6 mouse cellular contexts compared by ENCODE assay signal in genomic region chr11:48939286-48939685, GRCm38 (mm10). TPM values are rescaled to one million over a fixed set of nuclear protein-coding genes. Genes with fewer than 3 reads are reported as not detected.
DNase-seq lines count a peak whose midpoint lies in the region; ATAC-seq and TF ChIP-seq lines count a peak whose summit lies in the region.
"Not testable (repeated sequence)": the region's sequence is repeated elsewhere in the genome, so short reads cannot be mapped to it uniquely, and the experiment has no call there.
"Had no signal": no experiment of that assay in that cellular context is flagged by ENCODE, and none has a peak within 500 bp of the region (broad histone marks: within the 10 kb centered on the region; RNA-seq: fewer than 3 reads in every experiment).

No protein-coding gene starts in this region.

- not testable (repeated sequence) for H3K27me3 ChIP-seq in lung, embryonic 14.5 days (ENCODE audit: insufficient read depth, low read length); lung, embryonic 15.5 days; lung, embryonic 16.5 days (ENCODE audit: control insufficient read depth, insufficient read depth, low read depth, low read length); lung, postnatal 0 days (replicated peaks; ENCODE audit: insufficient read depth, low read length)

- H3K4me2 ChIP-seq in lung, embryonic 14.5 days; lung, embryonic 15.5 days; lung, embryonic 16.5 days (ENCODE audit: low read depth, low read length); lung, postnatal 0 days (replicated peaks; ENCODE audit: low read depth, low read length): not testable (repeated sequence)

- not testable (repeated sequence) for H3K9me3 ChIP-seq in lung, embryonic 14.5 days (ENCODE audit: low read depth, low read length); lung, embryonic 15.5 days; lung, embryonic 16.5 days (ENCODE audit: control insufficient read depth, low read length); lung, postnatal 0 days (ENCODE audit: low read length)

- not testable (repeated sequence) for TF ChIP-seq CTCF in lung, embryonic 14.5 days (IDR thresholded peaks at IDR 0.05; ENCODE audit: low read depth); lung, postnatal 0 days (IDR thresholded peaks at IDR 0.05)

- not testable (repeated sequence) for H3K4me1 ChIP-seq in lung, embryonic 14.5 days (ENCODE audit: insufficient read depth); lung, embryonic 15.5 days; lung, embryonic 16.5 days (replicated peaks; ENCODE audit: control insufficient read depth, insufficient read depth, low read length); lung, postnatal 0 days (ENCODE audit: insufficient read depth, low read depth, low read length)

- H3K27ac ChIP-seq in lung, embryonic 14.5 days (ENCODE audit: low read depth); lung, postnatal 0 days (ENCODE audit: low read length): not testable (repeated sequence)
- peak overlapping the region; percentile 53 for H3K27ac ChIP-seq in lung, embryonic 15.5 days
- peak overlapping the region; percentile 73 for H3K27ac ChIP-seq in lung, embryonic 16.5 days (ENCODE audit: low read length)

- H3K9ac ChIP-seq in lung, embryonic 14.5 days; lung, embryonic 15.5 days; lung, embryonic 16.5 days (ENCODE audit: low read length); lung, postnatal 0 days (replicated peaks; ENCODE audit: low read depth): not testable (repeated sequence)

- not testable (repeated sequence) for H3K36me3 ChIP-seq in lung, embryonic 14.5 days (ENCODE audit: insufficient read depth); lung, embryonic 15.5 days; lung, embryonic 16.5 days (ENCODE audit: control insufficient read depth, insufficient read depth, low read length); lung, postnatal 0 days (ENCODE audit: insufficient read depth, low read length)

- not testable (repeated sequence) for TF ChIP-seq EP300 in lung, postnatal 0 days (IDR thresholded peaks at IDR 0.05)

- not testable (repeated sequence) for H3K4me3 ChIP-seq in lung, embryonic 14.5 days (ENCODE audit: low read depth, low read length); lung, embryonic 15.5 days; lung, embryonic 16.5 days (ENCODE audit: low read length); lung, postnatal 0 days (ENCODE audit: low read depth, low read length)

- ATAC-seq in lung, embryonic 14.5 days (ENCODE audit: insufficient read depth) = peak; percentile 68; the same call in 1 of the 2 replicates
- ATAC-seq in lung, embryonic 15.5 days (ENCODE audit: borderline replicate concordance, extremely low read depth, low FRiP score, low TSS enrichment) = not testable (repeated sequence)
- ATAC-seq in lung, embryonic 16.5 days (ENCODE audit: low read depth) = peak; percentile 84
- ATAC-seq in lung, postnatal 0 days = peak; percentile 84

- DNase-seq in lung, embryonic 14.5 days; lung, postnatal 0 days (ENCODE audit: low spot score): not testable (repeated sequence)

RNA-seq across cellular contexts. Expression of gene Psme2b, which starts 6.7 kb away (rescaled TPM):
- 2.3 TPM in 2 replicates for polyA plus RNA-seq in lung, embryonic 14.5 days (2014; fragmentation: Nextera tagmentation; extraction: Ambion mirVana)
- 2.3 and 2.8 TPM in 2 replicates for polyA plus RNA-seq in lung, embryonic 15.5 days (2015; fragmentation: Nextera tagmentation; extraction: Ambion mirVana)
- polyA plus RNA-seq in lung, embryonic 16.5 days (2015; fragmentation: Nextera tagmentation; extraction: Ambion mirVana) = 3.5 and 6.6 TPM in 2 replicates
- 5.0 and 7.2 TPM in 2 replicates for polyA plus RNA-seq in lung, postnatal 0 days (2015; fragmentation: Nextera tagmentation; extraction: Ambion mirVana)

RNA-seq across cellular contexts. Expression of gene Gm5431, which starts 37.3 kb away (rescaled TPM):
- 0.17 and 0.20 TPM in 2 replicates for polyA plus RNA-seq in lung, embryonic 14.5 days (2014; fragmentation: Nextera tagmentation; extraction: Ambion mirVana)
- polyA plus RNA-seq in lung, embryonic 15.5 days (2015; fragmentation: Nextera tagmentation; extraction: Ambion mirVana) = 0.25 and 0.30 TPM in 2 replicates
- 0.18 and 0.24 TPM in 2 replicates for polyA plus RNA-seq in lung, embryonic 16.5 days (2015; fragmentation: Nextera tagmentation; extraction: Ambion mirVana)
- polyA plus RNA-seq in lung, postnatal 0 days (2015; fragmentation: Nextera tagmentation; extraction: Ambion mirVana) = 0.37 and 0.57 TPM in 2 replicates
- polyA plus RNA-seq: C2C12, G1E had no signal

RNA-seq across cellular contexts. Expression of gene Olfr56, which starts 39.4 kb away (rescaled TPM):
- polyA plus RNA-seq in lung, embryonic 14.5 days (2014; fragmentation: Nextera tagmentation; extraction: Ambion mirVana) = not detected in 2 replicates
- polyA plus RNA-seq in lung, embryonic 15.5 days (2015; fragmentation: Nextera tagmentation; extraction: Ambion mirVana) = 0.05 TPM in 1 of 2 replicates, not detected in the other
- polyA plus RNA-seq in lung, embryonic 16.5 days (2015; fragmentation: Nextera tagmentation; extraction: Ambion mirVana) = not detected in 2 replicates
- polyA plus RNA-seq in lung, postnatal 0 days (2015; fragmentation: Nextera tagmentation; extraction: Ambion mirVana) = 0.08 and 0.15 TPM in 2 replicates

RNA-seq across cellular contexts. Expression of gene 9930111J21Rik1, which starts 39.9 kb away (rescaled TPM):
- polyA plus RNA-seq in lung, embryonic 14.5 days (2014; fragmentation: Nextera tagmentation; extraction: Ambion mirVana) = 0.72 and 1.0 TPM in 2 replicates
- polyA plus RNA-seq in lung, embryonic 15.5 days (2015; fragmentation: Nextera tagmentation; extraction: Ambion mirVana) = 0.45 and 0.69 TPM in 2 replicates
- 0.85 and 1.5 TPM in 2 replicates for polyA plus RNA-seq in lung, embryonic 16.5 days (2015; fragmentation: Nextera tagmentation; extraction: Ambion mirVana)
- 1.6 and 3.1 TPM in 2 replicates for polyA plus RNA-seq in lung, postnatal 0 days (2015; fragmentation: Nextera tagmentation; extraction: Ambion mirVana)

RNA-seq across cellular contexts. Expression of gene Gm12185, which starts 52.7 kb away (rescaled TPM):
- not detected in 2 replicates for polyA plus RNA-seq in lung, embryonic 14.5 days (2014; fragmentation: Nextera tagmentation; extraction: Ambion mirVana)
- polyA plus RNA-seq in lung, embryonic 15.5 days (2015; fragmentation: Nextera tagmentation; extraction: Ambion mirVana) = 0.05 TPM in 1 of 2 replicates, not detected in the other
- polyA plus RNA-seq in lung, embryonic 16.5 days (2015; fragmentation: Nextera tagmentation; extraction: Ambion mirVana) = 0.06 TPM in 1 of 2 replicates, not detected in the other
- polyA plus RNA-seq in lung, postnatal 0 days (2015; fragmentation: Nextera tagmentation; extraction: Ambion mirVana) = 0.17 and 0.20 TPM in 2 replicates
- polyA plus RNA-seq: G1E had no signal
